Mouse (Mus musculus) liver, adult 2 months (tissue): ENCODE data around the gene Kcnab3. TPM values are rescaled to one million over a fixed set of nuclear protein-coding genes. Genes with fewer than 3 reads are reported as not detected.

Experiments used
- DNase-seq: peaks from one replicate; pipeline ENCODE4 v3.0.0-alpha.2; 2011; ENCODE audit warnings: low read depth, low spot score; ENCODE audit errors: extremely low read depth
- H3K27ac ChIP-seq: fragments of 200-500 bp; replicated peaks from 2 replicates; pipeline ENCODE4 v1.5.1; 2012; ENCODE audit warnings: low read depth, mild to moderate bottlenecking, control low read depth, inconsistent platforms, low read length; ENCODE audit not compliant: insufficient read depth
- H3K27me3 ChIP-seq: fragments of 200-500 bp; 2 replicates; pipeline ENCODE4 v1.6.1; 2012; ENCODE audit warnings: mild to moderate bottlenecking, moderate library complexity, low read length, inconsistent platforms; ENCODE audit not compliant: control insufficient read depth, insufficient read depth
- H3K36me3 ChIP-seq: fragments of 200-500 bp; 2 replicates; pipeline ENCODE4 v1.6.1; 2012; ENCODE audit warnings: low read length, inconsistent platforms; ENCODE audit not compliant: control insufficient read depth, insufficient read depth
- H3K4me1 ChIP-seq: fragments of 200-500 bp; 2 replicates; pipeline ENCODE4 v1.6.1; 2011; ENCODE audit warnings: low read length; ENCODE audit not compliant: control insufficient read depth, insufficient read depth
- H3K4me3 ChIP-seq: fragments of 200-500 bp; 2 replicates; pipeline ENCODE4 v1.5.1; 2011; ENCODE audit warnings: low read depth, mild to moderate bottlenecking, control low read depth, low read length, moderate library complexity; ENCODE audit not compliant: insufficient read depth
- H3K79me2 ChIP-seq: fragments of 200-500 bp; 2 replicates; pipeline ENCODE4 v1.6.1; 2012; ENCODE audit warnings: inconsistent platforms, mild to moderate bottlenecking, low read length, moderate library complexity; ENCODE audit not compliant: control insufficient read depth, insufficient read depth
- H3K9ac ChIP-seq: fragments of 200-500 bp; 2 replicates; pipeline ENCODE4 v1.6.1; 2012; ENCODE audit warnings: low read depth, mild to moderate bottlenecking, control low read depth, inconsistent platforms, low read length
- CTCF ChIP-seq: fragments of 200-500 bp; IDR thresholded peaks from 2 replicates; pipeline ENCODE4 v1.5.1; 2011; ENCODE audit warnings: low read depth, low read length, control low read depth
- POLR2A ChIP-seq: fragments of 200-500 bp; IDR thresholded peaks from 2 replicates; pipeline ENCODE4 v1.6.1; 2011; ENCODE audit warnings: low read length, control low read depth; ENCODE audit not compliant: insufficient read depth; ENCODE audit errors: extremely low read depth
- WGBS: fragments of 180-500 bp; shearing (Covaris S2); methylation state at CpG from one replicate; pipeline ENCODE4 v1.1.7; 2018; 5-methylcytosine and 5-hydroxymethylcytosine counted together
- polyA plus RNA-seq: library from polyadenylated mRNA; depleted of rRNA; stranded (reverse); fragments of >200 nt; gene quantifications from 2 replicates; pipeline ENCODE4 v1.2.3, GENCODE M21; 2012
- total RNA-seq: library from RNA; depleted of rRNA; stranded (reverse); fragments of >200 nt; gene quantifications from 2 replicates; pipeline ENCODE4 v1.2.3, GENCODE M21; 2014

The Kcnab3 gene
- total and polyA plus RNA-seq, 2 experiments, result 0.28 to 0.84 TPM

DNA sequence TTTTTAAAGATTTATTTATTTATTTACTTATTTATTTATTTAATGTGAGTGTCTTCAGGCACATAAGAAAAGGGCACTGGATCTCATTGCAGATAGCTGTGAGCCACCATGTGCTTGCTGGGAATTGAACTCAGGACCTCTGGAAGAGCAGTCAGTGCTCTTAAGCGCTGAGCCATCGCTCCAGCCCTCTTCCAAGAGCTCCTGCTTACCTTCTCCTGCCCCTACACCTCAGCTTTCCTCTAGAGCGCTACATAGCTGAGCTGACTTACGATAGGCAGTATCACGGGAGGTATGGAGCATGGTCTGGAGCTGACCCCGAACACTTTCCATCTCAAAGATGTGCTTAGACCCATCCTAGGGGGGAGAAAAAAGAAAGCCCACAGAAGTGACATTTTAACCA lies 4.5 kb upstream of the Kcnab3 start:
- peaks cover 7% of the 10 kb centered on the region for H3K4me1 ChIP-seq
- no peak overlapping the region for H3K4me3 ChIP-seq
- 97% methylated on average over 6 of the region's 6 CpGs for WGBS
- no peak overlapping the region for H3K27ac ChIP-seq
- no peak for TF ChIP-seq CTCF
- no peak for TF ChIP-seq POLR2A
- H3K36me3 ChIP-seq, result no peaks in the 10 kb centered on the region
- no peaks in the 10 kb centered on the region for H3K27me3 ChIP-seq
- H3K79me2 ChIP-seq, result no peaks in the 10 kb centered on the region; the same call in 1 of the 2 replicates
- DNase-seq, result no peak
- no peak overlapping the region for H3K9ac ChIP-seq

DNA sequence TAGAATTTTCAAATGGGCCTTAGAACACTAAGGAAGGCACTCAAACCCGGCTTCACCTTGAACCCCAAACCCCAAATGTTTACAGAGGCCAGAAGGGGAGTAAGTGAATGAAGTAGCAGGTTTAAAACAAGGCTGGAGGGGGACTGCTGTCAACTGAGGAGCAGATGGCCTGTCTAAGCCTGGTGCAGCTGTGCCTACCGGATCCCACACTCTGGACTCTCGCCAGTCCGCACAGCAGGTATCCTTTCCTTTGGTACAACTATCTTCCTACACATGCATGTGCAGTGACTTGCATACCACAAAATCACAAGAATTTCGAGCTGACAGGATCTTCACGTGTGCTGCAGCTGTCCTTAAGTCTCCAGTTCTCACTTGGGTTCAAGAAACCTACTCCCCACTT lies 4.0 kb upstream of the Kcnab3 start:
- WGBS, result 86% methylated on average over 6 of the region's 6 CpGs
- no peak overlapping the region for H3K4me3 ChIP-seq
- H3K36me3 ChIP-seq, result no peaks in the 10 kb centered on the region
- no peaks in the 10 kb centered on the region for H3K27me3 ChIP-seq
- H3K4me1 ChIP-seq, result peaks cover 7% of the 10 kb centered on the region
- no peak for TF ChIP-seq POLR2A
- no peak for TF ChIP-seq CTCF
- no peaks in the 10 kb centered on the region; the same call in 1 of the 2 replicates for H3K79me2 ChIP-seq
- no peak overlapping the region for H3K27ac ChIP-seq
- H3K9ac ChIP-seq, result no peak overlapping the region
- DNase-seq, result no peak

DNA sequence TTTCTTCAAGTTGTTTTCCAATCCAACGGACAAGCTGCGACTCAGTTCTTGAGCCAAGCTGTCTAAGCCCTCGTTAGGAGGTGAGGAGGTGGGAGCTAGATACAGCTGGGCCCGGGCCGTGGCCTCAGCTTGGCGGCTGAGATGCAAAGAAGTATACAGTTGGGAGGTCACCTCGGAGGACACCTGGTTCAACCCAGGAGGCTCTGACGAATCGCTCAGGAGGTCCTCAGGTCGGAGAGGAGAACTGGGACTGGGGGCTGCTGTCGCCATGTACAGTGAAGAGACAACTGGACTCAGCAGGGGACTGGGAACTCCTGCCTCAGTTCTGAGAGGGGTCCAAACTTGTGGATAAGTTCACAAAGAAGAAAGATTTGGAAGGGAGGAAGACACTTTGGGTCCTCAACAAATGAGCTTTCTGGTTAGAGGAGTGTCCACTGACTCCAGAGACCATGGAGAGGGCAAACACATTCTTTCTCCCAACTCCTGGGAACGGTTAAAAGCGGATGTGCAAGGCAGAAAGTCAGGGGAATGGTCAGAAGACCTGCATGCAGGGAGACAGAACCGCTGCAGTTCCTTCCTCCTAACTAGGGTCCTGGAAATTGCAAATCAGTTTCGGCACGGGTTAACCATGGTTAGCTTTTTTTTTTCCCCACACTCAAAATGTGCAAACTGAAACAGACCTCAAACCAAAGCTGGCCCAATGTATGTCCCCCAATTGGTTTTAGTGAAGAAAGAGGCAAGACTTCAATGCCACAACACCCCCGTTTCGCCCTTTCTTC lies 3.2 kb upstream of the Kcnab3 start:
- Histone ChIP-seq H3K36me3 (no peaks in the 10 kb centered on the region), H3K4me3 (peak overlapping the region; percentile 59), H3K4me1 (peaks cover 7% of the 10 kb centered on the region), H3K9ac (peak overlapping the region; percentile 71), H3K27me3 (no peaks in the 10 kb centered on the region), H3K79me2 (no peaks in the 10 kb centered on the region; the same call in 1 of the 2 replicates), H3K27ac (peak overlapping the region; percentile 70)
- DNase-seq, result peak; percentile 13
- 26% methylated on average over 18 of the region's 18 CpGs for WGBS
- TF ChIP-seq POLR2A (no peak), CTCF (no peak)

DNA sequence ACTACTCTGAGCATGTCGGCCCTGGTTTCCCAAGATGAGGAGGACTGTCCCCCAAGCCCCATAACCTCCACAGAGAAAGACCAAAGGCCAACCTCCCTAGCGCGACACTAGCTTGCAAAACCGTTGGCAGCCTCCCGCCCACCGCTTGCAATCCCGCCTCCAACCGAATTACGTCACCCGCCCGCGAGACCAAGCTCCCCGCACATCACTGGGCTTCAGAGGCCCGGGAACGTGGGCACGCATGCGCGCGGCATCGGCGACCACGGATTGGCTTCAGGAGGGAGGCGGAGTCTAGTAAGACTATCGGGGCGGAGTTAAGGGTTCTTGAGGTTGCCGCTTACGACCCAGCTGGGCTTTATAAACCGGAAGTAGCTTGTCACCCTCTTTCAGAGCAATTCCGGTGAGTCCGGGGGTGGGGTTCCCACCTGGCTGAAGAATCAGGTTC lies 2.4 kb upstream of the Kcnab3 start, which contains the start of the genes Cntrob and Trappc1:
TSS of gene Cntrob (minus strand) at position 109 of the 445 bp plus-strand sequence.
TSS of gene Trappc1 (plus strand) at position 314 of the 445 bp plus-strand sequence.
- H3K27me3 ChIP-seq, result no peaks in the 10 kb centered on the region
- 0% methylated on average over 30 of the region's 30 CpGs for WGBS
- no peaks in the 10 kb centered on the region; the same call in 1 of the 2 replicates for H3K79me2 ChIP-seq
- peak within 1 kb of the TSS; percentile 70 for H3K27ac ChIP-seq
- TF ChIP-seq POLR2A (peak; percentile 66; the same call in 1 of the 2 replicates), CTCF (no peak)
- H3K36me3 ChIP-seq, result no peaks in the 10 kb centered on the region
- peaks cover 7% of the 10 kb centered on the region for H3K4me1 ChIP-seq
- peak within 1 kb of the TSS; percentile 71 for H3K9ac ChIP-seq
- peak within 1 kb of the TSS; percentile 59 for H3K4me3 ChIP-seq
- peak; percentile 96 for DNase-seq

DNA sequence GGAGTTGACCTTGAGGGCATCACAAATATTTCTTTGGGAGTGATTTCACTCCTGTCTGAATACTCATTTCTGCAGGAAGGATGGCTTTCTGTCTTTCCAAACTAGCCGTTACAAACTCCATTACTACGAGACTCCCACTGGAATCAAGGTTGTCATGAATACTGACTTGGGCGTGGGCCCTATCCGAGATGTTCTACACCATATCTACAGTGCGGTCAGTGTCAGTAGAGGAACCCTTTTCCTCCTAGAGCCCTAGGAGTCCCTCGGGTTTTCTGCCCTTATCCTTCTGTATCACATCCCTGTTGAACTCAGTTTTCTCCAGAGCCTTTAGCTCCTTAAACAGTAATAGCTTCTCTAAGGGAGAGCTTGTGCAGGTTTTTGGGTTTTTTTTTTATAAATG lies 1.3 kb upstream of the Kcnab3 start:
- no peak overlapping the region for H3K4me3 ChIP-seq
- no peaks in the 10 kb centered on the region; the same call in 1 of the 2 replicates for H3K79me2 ChIP-seq
- no peak for DNase-seq
- WGBS, result 82% methylated on average over 6 of the region's 6 CpGs
- peaks cover 7% of the 10 kb centered on the region for H3K4me1 ChIP-seq
- no peak overlapping the region for H3K27ac ChIP-seq
- no peak overlapping the region for H3K9ac ChIP-seq
- H3K27me3 ChIP-seq, result no peaks in the 10 kb centered on the region
- H3K36me3 ChIP-seq, result no peaks in the 10 kb centered on the region
- no peak for TF ChIP-seq CTCF
- TF ChIP-seq POLR2A, result no peak
